Mouse (Mus musculus) megakaryocyte, adult 5-6 weeks (primary cell): ENCODE results near the gene Cdkl3. TPM values are rescaled to one million over a fixed set of nuclear protein-coding genes. Genes with fewer than 3 reads are reported as not detected.

Experiments used
- ATAC-seq: 2 replicates; pipeline ENCODE4 v1.8.0; 2016; ENCODE audit warnings: mild to moderate bottlenecking, inconsistent platforms; ENCODE audit not compliant: poor library complexity, severe bottlenecking
- total RNA-seq, 2 experiments: library from RNA; stranded (forward) in 1 of 2; stranded (reverse) in 1 of 2; fragments of 153-499, 151-499 nt in 1 of 2; fragments of 221-1000, 200-1000 nt in 1 of 2; gene quantifications; 2 replicates each; pipeline versions ENCODE4 v1.2.3 to v1.2.4; 2015 to 2017

The Cdkl3 gene
- total RNA-seq (2015) (1.7 and 2.3 TPM in 2 replicates), total RNA-seq (2017) (2.7 and 10.0 TPM in 2 replicates)

DNA sequence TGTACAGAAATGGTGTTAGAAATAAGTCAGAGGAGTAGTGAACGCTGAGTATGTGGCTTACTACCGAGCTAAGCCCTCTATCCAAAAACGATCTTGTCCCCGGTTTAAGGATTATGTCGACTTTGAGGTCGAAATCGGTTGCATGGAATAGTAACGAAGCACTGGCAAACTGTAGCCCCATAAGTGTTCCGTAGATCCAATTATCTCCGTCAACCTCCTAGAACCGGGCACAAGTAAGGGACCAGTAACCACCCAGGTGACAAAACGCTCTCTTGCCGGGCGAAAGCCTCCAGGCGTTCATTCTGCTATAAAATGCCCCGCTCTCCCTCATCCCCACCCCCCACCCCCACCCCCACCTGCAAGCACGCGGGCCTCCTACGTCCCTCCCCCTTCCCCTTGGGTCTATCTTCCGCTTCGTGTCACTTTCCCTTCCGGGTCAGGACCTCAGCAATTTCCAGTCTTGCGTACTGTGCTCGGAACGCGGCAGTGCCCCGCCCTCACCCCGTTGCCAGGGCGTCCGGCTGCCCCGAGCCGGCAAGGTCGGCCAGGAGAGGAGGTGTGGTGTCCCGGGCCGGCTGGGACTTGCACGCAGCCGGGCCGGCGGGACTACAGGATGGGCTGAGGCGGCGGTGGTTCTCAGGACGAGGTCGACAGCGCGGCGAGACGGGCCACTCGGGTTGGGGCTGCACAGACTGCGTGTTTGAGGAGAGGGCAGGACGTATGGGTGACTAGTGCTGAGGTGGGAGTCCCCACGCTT is at the start of gene Cdkl3:
Gene Cdkl3 (plus strand): TSS at position 450 of the 757 bp plus-strand sequence.
- peak; percentile 82 for ATAC-seq

DNA sequence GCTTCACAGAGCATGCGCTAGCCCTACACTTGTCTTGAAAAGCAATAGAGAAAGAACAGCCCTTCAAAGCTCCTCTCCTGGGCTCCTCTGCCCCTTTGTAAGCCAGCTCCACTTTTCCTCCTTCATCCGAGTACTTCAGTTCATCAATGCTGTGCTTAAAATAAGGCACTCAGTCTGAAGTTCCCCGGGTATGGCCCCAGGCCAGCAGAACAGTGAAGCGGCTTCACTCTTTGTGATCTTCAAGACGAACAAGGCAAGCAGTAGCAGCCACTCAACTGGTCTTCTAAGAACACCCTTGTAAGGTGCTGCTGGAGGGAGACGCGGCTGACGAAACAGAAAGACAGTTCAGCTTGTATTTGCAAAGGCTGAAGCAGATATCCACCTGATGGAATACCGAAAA is 47.9 kb upstream of the Cdkl3 start:
- ATAC-seq: no peak

DNA sequence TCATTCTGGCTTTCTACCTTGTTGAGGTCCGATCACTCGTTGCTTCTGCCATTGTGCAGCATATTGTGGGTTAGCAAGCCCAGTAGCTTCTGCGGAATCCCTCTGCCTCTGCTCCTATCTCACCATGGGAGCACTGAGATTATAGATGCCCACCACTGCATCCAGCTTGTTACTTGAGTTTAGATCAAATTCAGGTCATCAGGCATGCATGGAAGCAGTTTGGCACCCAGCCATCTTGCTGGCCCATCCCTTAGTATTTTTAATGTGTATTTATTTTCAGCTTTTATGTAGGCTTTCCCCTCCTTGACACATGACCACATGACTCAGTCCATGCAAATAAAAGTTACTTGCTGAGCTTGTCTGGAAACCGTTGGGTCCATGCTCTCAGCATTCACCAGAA is 46.3 kb upstream of the Cdkl3 start:
- ATAC-seq: no peak

DNA sequence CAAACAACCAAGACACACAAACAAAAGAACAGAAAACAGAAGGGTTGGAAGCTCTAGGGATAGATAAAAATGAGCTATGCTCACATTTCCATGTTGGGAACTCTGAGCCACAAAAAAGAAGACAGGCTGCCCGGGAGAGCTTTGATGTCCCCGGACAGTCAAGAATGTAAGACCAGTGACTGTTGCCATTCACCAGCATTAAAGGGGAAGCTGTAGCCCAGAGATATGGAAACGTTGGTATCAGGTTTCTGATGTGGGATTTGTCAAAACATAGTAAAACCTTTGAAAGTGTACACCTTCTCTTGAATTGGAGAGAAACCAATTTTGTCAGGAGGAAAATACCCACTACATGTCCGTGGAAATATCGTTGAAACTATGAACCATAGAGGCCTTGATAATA is 44.5 kb upstream of the Cdkl3 start:
- ATAC-seq: no peak

DNA sequence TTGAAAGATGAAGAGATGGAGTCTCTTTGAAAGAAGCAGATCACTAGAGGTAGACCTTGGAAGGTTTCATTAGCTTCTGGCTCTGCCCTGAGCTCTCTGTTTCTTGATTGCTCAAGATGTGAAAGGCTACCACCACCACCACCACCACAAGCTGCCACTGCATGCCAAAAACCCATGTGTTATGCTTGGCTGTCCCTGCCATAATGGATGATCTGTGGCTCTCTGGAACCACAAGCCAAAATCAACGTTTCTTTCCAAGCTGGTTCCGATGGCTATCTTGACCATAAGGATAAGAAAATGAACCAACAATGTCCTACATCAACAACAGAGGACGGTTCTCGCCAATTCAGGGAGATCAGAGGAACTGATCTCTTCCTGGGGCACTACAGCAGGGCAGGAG is 44.0 kb upstream of the Cdkl3 start:
- ATAC-seq: no peak

DNA sequence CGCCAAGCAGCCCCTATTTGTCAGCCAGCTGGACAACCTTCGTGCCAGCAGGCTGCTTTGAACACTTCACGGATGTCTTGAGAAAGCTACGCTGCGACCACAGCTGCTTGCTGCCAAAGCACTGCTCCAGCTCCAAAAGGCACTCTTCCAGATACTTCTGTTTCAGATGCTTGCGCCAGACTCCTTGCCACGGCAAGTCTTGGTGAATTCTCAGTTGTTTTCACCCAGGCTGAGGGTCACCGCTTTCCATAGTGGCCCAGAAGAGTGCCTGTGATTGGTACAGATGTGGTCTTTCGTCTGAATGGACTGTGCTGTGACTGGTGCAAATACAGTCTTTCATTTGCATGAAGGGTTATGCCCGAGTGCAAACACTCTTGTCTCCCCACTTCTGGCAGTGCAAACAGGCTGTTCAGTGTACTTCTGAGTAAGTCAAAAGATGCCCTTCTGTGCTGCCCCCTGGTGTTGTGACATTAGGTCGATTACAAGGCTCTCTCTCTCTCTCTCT is 43.0 kb upstream of the Cdkl3 start:
- 0 out of 2 replicates have a peak, but pooled peaks have one; percentile 10 for ATAC-seq

DNA sequence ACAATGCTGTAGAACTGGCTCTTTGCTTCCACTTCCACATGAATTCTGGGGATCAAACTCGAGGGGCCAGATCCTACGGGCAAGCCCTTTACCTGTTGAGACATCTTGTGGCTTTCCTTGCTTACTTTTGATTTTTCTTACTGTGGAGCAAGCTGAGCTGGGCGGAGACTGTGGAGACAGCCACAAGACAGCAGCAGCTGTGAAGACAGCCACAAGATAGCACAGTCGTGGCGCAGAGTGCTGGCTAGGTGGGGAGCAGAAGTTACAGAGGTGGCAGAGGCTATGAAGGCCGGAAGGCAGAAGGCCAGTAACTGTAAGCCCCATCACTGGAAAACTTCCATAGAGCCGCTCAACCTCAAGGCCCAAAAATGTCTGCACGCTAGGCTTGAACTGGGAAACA is 42.3 kb upstream of the Cdkl3 start:
- ATAC-seq: peak; percentile 64

DNA sequence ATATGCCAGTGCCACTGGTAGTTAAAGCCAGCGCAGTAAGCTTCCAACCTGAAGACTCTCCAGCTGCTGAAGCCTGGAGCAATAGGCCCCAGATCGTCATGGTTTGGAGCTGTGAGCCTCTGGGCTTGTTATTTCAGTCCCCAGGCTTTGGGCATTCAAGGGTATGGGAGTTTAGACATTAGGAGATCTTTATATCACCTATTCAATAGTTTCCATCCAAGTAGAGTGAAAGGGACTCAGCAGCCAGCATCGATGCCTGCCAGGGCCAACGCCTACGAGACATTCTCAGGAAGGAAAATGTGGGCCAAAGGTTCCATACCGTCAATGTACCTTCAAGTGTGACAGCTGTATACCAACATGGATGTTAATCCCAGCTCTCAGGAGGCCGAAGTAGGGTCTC is 41.7 kb upstream of the Cdkl3 start:
- ATAC-seq: no peak

DNA sequence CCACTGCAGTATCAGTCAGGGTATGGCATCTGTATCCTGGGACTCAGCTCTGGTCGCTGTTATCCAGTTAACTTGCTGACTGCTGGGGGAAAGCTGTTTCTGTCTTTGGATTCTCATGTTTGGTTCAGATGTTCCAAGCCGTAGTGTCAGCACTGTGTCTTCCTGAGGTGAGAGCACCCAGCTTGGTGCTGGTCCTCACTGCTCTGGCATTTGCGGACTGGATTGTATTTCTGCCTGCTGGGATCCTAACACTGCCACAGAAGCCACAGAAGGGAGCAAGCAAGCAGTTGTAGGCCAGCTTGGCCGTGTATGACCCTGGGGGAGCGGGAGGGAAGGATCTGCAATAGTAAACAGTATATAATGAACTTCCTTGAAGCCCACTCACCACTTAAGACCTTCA is 37.4 kb upstream of the Cdkl3 start:
- ATAC-seq: no peak

DNA sequence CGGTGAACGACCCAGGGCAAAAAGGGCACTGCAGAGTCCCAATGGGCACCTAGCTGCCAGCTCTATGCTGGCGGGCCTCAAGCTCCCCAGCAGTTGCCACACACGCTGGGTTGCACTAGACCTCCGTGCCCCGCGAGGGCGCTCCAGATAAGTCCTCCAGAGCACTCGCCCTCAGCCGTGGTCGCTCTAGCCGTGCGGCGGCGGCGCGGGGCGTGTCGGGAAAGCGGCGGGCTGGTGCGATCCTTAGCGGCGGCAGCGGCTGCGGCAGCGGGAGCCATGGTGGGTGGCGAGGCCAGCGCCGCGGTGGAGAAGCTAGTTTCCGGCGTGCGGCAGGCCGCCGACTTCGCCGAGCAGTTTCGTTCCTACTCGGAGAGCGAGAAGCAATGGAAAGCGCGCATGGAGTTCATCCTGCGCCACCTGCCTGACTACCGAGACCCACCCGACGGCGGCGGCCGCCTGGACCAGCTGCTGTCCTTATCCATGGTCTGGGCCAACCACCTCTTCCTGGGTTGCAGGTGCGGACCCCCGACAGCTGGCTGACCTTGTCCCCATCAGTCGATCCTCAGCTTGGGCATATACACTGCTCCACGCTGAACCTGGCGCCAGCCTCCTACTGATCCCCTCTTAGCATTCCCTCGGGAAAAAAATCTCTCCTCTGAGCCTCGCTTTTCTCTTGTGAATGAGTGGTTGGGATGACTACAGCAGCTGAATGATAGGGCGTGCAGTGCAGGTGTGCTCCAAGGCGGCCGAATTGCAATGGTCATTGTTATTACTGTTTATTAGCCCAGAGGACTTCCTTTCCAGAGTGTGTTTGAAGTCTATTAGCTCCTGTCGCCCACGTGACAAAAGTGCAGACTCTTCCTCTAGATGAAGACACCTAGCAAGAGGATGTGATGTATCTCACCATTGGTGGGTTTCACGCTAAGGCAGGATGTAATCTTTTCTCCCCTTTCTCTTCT is 36.3 kb upstream of the Cdkl3 start, which contains the start of gene Cdkn2aipnl:
Gene Cdkn2aipnl (plus strand): TSS at position 219 of the 959 bp plus-strand sequence.
- ATAC-seq: peak; percentile 99

DNA sequence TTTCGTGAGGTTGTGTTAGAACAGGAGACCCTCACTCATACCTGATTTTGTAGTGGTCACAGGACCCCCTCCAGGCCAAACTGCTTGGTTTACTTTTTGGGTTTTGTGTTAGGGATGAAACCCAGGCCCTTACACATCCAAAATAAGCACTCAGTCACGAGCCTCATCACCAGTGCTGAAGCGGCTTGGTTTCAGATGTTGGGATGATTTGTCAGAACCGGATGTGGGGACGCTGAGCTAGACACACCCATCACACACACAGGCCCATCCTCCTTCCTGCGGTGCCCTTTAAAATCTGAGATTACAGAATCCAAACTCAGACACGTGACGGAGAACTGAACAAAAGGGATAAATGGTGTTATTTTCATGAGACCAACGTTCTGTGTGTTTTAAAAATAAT is 35.1 kb upstream of the Cdkl3 start:
- peak; percentile 24; the same call in 1 of the 2 replicates for ATAC-seq

DNA sequence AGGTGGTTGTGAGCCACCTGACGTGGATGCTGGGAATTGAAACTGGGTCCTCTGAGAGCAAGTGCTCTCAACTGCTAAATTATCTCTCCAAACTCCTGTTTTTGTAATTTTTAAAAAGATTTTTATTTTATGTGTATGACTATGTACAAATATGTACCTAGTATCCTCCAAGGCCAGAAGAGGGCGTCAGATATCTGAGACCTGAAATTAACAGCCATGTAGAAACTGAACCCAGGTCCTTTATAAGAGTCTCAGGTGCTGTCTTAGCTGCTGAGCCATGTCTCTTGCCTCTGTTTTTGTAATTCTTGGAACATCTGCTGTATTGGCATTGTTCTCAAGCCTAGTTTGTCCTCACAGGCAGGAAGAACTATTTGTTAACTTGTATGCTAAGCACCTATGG is 34.5 kb upstream of the Cdkl3 start:
- ATAC-seq: no peak

DNA sequence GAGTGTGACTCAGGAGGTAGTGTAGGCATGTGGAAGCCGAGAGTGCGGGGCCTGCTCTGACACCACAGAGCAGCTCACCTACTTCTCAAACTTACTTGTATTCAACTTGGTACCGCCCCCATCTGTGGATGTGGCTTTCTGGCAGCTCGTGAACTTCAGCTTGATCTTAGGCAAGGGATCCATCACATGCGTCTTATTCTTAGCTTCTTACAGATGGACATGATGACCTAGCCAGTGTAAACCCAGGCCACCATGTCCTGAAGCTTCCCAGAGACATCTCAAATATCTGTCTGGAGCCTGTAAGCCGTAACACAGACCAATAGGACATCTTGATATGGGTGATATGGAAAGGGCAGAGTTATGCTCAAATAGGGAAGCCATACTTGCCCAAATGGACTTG is 32.4 kb upstream of the Cdkl3 start:
- no peak for ATAC-seq

DNA sequence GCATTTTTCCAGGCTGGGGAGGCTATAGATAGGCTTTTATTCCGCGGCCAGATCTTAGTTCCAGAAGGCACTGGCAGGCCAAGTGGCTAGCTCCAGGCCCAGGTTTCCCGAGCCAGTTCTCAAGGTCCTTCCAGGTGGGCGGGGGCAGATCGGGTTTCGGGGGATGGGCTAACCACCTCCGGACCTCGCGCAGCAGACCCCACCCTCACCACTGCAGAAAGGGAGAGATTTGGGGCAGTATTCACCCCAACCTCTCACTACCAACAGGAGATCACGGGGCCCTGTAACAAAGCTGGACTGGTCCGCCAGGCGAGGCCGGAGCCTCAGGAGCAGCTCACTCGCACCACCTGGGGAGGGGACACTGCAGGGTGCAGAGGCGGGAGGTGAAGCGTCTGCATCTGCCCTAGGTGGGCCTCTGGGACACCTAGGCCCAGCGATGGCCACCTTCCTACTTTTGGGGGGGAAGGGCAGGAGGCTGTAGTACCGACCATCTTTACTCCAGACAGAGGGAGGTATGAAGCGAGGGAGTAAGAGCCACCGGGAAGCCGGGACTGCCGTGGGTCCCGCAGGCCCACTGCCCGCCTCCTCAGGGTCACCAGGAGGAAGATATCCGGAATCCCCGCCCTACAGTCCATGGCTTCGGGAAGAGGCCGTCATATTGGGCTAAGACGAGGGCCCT is 4.3 kb upstream of the Cdkl3 start:
- peak; percentile 17 for ATAC-seq

DNA sequence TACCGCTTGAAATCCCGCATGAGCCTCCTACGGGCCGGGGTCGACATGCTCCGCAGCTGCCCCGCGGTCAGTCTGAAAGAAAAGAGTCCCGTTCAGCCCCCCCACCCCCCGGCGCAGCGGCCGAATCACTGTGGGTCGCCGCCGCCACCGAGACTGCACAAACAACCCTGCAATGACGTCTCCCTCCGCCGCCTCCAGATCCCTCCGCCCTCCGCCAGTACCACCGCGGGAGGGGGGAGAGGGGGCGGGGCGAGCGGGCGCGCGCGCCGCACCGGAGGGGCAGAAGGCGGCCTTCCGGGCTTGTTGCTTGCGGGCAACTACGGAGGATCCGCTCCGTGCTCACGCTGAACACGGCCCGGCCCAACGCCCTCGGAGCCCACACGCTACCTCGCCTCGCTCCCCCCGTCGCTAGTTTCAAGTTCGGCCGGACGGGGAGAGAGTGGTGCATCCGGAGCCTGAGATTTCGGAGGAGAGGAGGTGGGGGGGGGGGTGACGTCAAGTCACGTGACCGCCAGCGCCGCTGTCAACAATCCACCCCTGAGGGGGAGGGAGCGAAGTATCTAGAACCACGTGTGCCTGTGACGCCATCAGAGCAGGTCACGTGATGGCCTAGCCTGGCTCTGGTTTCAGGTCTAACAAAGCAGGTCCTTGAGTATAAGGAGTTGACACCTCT is 3.6 kb upstream of the Cdkl3 start, which contains the start of gene Ube2b:
Gene Ube2b (minus strand): TSS at position 473 of the 673 bp plus-strand sequence.
- peak; percentile 73 for ATAC-seq

DNA sequence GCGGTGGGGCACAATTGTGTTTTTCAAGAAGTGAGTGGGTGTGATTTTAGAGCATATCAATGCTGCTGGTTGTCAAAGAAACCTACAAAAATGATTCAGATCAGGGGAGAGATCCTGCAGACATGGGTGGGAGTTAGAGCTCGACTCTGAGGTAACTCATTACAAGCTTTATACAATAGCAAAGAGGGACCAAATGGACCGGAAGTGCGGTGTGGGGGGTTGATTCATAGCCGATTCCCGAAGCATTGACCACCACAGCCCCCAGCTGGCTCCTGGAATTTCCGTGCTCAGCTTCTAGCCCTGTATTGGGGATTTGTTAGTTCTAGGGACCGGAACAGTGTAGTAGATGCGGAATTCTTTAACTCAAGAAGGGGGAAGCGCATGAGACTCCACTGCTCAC is 2.7 kb upstream of the Cdkl3 start:
- no peak for ATAC-seq

DNA sequence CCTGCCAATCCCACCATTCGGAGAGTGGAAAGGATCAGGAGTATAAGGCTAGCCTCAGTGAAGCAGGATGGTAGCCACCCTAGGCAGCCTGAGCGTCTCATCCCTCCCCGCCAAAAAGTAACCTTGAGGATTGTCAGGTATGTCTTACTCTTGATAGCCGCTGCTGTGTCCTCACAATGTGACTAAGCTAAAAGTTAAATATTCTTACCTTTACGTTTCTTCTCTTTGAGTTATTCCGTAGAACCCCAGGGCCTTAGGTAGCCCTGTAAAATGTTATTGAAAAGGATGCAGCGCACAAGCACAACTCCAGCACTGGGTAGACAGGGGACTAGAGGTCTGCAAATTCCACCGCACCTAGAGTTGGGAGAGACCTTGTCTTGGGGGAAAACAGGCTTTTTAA is 2.2 kb upstream of the Cdkl3 start:
- no peak for ATAC-seq

DNA sequence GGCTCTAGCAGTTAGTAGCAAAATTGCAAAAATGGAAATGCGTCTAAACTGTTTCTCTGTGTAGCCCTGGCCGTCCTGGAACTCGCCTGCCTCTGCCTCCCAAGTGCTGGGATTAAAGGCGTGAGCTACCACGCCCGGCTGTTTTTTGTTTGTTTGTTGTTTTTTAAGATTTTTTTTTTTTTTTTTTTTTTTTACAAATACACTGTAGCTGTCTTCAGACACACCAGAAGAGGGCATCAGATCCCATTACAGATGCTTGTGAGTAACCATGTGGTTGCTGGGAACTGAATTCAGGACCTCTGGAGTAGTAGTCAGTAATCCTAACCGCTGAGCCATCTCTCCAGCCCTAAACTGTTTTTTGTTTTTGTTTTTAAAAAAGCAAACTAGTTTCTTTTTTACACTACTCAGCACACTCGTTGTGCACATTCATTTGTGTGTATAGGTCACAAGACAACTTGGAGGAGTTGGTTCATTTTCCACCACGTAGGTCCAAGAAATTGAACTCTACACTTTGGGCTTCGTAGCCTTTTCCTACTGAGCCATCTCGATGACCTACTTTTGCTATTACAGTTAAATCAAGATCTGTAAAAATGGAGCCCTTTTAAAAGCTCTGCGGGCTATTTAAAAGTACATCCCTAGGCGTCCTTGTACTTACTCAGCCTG is 1.0 kb upstream of the Cdkl3 start:
- no peak for ATAC-seq

DNA sequence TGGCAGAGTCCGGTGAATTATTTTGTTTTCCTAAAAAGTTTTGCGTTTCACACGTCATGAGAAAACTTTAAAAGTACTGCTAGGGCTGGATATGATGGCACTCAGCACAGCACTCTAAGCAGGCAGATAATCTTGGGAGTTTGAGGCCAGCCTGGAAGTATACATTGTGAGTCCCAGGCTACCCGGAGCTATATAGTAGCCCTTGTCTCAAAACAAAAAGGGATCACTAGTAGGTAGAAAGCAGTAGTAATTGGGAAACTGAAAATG is 583 bp upstream of the Cdkl3 start:
- no peak for ATAC-seq

DNA sequence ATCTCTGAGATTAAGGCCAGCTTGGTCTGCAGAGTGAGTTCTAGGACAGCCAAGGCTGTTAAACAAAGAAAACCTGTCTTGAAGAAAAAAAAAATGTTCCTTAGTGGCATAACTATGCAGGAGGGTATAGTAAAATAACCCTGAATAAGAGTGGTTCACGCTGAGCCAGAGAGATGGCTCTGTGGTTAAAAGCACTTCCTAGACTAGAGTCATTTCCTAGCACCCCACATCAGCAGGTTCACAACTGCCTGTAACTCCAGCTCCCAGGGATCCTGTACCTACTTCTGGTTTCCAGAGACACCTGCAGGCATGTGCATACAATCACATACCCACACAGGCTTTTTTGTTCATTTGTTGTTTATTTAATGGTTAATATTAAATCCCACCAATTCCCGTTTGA is 1.6 kb downstream of the Cdkl3 start:
- ATAC-seq: no peak
